Mouse (Mus musculus): ENCODE results near the gene Kmt2b. TPM values are rescaled to one million over a fixed set of nuclear protein-coding genes. Genes with fewer than 3 reads are reported as not detected.

The Kmt2b gene
- polyA plus RNA-seq, 1 experiment from 2014 or later = 8.1 TPM

- ATAC-seq (replicated peaks; ENCODE audit: insufficient number of reproducible peaks, low FRiP score, low TSS enrichment) = no peak
- 86% methylated on average over 13 of the region's 13 CpGs for WGBS (ENCODE audit: insufficient replicate concordance)
These were observed 30.5 kb downstream of the Kmt2b start for GRCm38 (mm10) chr7:30557901-30558514.

GRCm38 (mm10) chr7:30556894-30557536, 31.5 kb downstream of the Kmt2b start:
- ATAC-seq (replicated peaks; ENCODE audit: insufficient number of reproducible peaks, low FRiP score, low TSS enrichment) = no peak
- peaks cover 19% of the 10 kb centered on the region for H3K36me3 ChIP-seq (ENCODE audit: control insufficient read depth, insufficient read depth, low read length)
- no peak overlapping the region for H3K4me3 ChIP-seq (ENCODE audit: low read depth, low read length)
- H3K4me1 ChIP-seq (ENCODE audit: control insufficient read depth, insufficient read depth, low read length) = peaks cover 21% of the 10 kb centered on the region
- H3K27ac ChIP-seq (ENCODE audit: low read depth, low read length) = no peak overlapping the region
- WGBS (ENCODE audit: insufficient replicate concordance) = 91% methylated on average over 18 of the region's 18 CpGs
- H3K9me3 ChIP-seq (replicated peaks; ENCODE audit: control insufficient read depth, low read length) = no peaks in the 10 kb centered on the region
- no peak overlapping the region for H3K4me2 ChIP-seq
- no peak overlapping the region for H3K9ac ChIP-seq (ENCODE audit: low read depth, low read length)
- no peaks in the 10 kb centered on the region for H3K27me3 ChIP-seq (ENCODE audit: control insufficient read depth, insufficient read depth, low read length)

More at GRCm38 (mm10) chr7:30557901-30558514, 30.5 kb downstream of the Kmt2b start:
- no peaks in the 10 kb centered on the region for H3K27me3 ChIP-seq (ENCODE audit: control insufficient read depth, insufficient read depth, low read length)
- peaks cover 19% of the 10 kb centered on the region for H3K36me3 ChIP-seq (ENCODE audit: control insufficient read depth, insufficient read depth, low read length)
- H3K4me2 ChIP-seq = peak overlapping the region; percentile 97
- no peak overlapping the region for H3K27ac ChIP-seq (ENCODE audit: low read depth, low read length)
- no peaks in the 10 kb centered on the region for H3K9me3 ChIP-seq (replicated peaks; ENCODE audit: control insufficient read depth, low read length)
- H3K4me1 ChIP-seq (ENCODE audit: control insufficient read depth, insufficient read depth, low read length) = peaks cover 19% of the 10 kb centered on the region
- H3K4me3 ChIP-seq (ENCODE audit: low read depth, low read length) = peak overlapping the region; percentile 64; the same call in 1 of the 2 replicates
- H3K9ac ChIP-seq (ENCODE audit: low read depth, low read length) = 0 out of 2 replicates have a peak overlapping the region, but pooled peaks have one; percentile 78

- Histone ChIP-seq H3K9me3 (replicated peaks; ENCODE audit: control insufficient read depth, low read length) (no peaks in the 10 kb centered on the region), H3K4me1 (ENCODE audit: control insufficient read depth, insufficient read depth, low read length) (peaks cover 21% of the 10 kb centered on the region), H3K4me2 (peak overlapping the region; percentile 98), H3K27me3 (ENCODE audit: control insufficient read depth, insufficient read depth, low read length) (no peaks in the 10 kb centered on the region), H3K4me3 (ENCODE audit: low read depth, low read length) (peak overlapping the region; percentile 53; the same call in 1 of the 2 replicates), H3K9ac (ENCODE audit: low read depth, low read length) (no peak overlapping the region), H3K27ac (ENCODE audit: low read depth, low read length) (no peak overlapping the region), H3K36me3 (ENCODE audit: control insufficient read depth, insufficient read depth, low read length) (peaks cover 19% of the 10 kb centered on the region)
- 85% methylated on average over 22 of the region's 22 CpGs for WGBS (ENCODE audit: insufficient replicate concordance)
- no peak for ATAC-seq (replicated peaks; ENCODE audit: insufficient number of reproducible peaks, low FRiP score, low TSS enrichment)
These were observed 34.5 kb downstream of the Kmt2b start for GRCm38 (mm10) chr7:30553810-30554584.

- H3K4me2 ChIP-seq = peak overlapping the region; percentile 98
- 5% methylated on average over 23 of the region's 23 CpGs for WGBS (ENCODE audit: insufficient replicate concordance)
- peak overlapping the region; percentile 53 for H3K4me3 ChIP-seq (ENCODE audit: low read depth, low read length)
- H3K9me3 ChIP-seq (replicated peaks; ENCODE audit: control insufficient read depth, low read length) = no peaks in the 10 kb centered on the region
- H3K36me3 ChIP-seq (ENCODE audit: control insufficient read depth, insufficient read depth, low read length) = peaks cover 23% of the 10 kb centered on the region
- no peaks in the 10 kb centered on the region for H3K27me3 ChIP-seq (ENCODE audit: control insufficient read depth, insufficient read depth, low read length)
- peak overlapping the region; percentile 88 for H3K9ac ChIP-seq (ENCODE audit: low read depth, low read length)
- H3K27ac ChIP-seq (ENCODE audit: low read depth, low read length) = peak overlapping the region; percentile 91
- peaks cover 12% of the 10 kb centered on the region for H3K4me1 ChIP-seq (ENCODE audit: control insufficient read depth, insufficient read depth, low read length)
- ATAC-seq (replicated peaks; ENCODE audit: insufficient number of reproducible peaks, low FRiP score, low TSS enrichment) = no peak
These were observed 35.4 kb downstream of the Kmt2b start for GRCm38 (mm10) chr7:30553021-30553589.

- Histone ChIP-seq H3K4me2 (peak within 1 kb of the TSS; percentile 98), H3K9me3 (replicated peaks; ENCODE audit: control insufficient read depth, low read length) (no peaks in the 10 kb centered on the region), H3K4me1 (ENCODE audit: control insufficient read depth, insufficient read depth, low read length) (peaks cover 9% of the 10 kb centered on the region), H3K27me3 (ENCODE audit: control insufficient read depth, insufficient read depth, low read length) (no peaks in the 10 kb centered on the region), H3K36me3 (ENCODE audit: control insufficient read depth, insufficient read depth, low read length) (peaks cover 23% of the 10 kb centered on the region), H3K27ac (ENCODE audit: low read depth, low read length) (peak within 1 kb of the TSS; percentile 91), H3K4me3 (ENCODE audit: low read depth, low read length) (peak within 1 kb of the TSS; percentile 53), H3K9ac (ENCODE audit: low read depth, low read length) (peak within 1 kb of the TSS; percentile 88)
- peak; percentile 94 for ATAC-seq (replicated peaks; ENCODE audit: insufficient number of reproducible peaks, low FRiP score, low TSS enrichment)
- 1% methylated on average over 44 of the region's 44 CpGs for WGBS (ENCODE audit: insufficient replicate concordance)
These were observed 36.2 kb downstream of the Kmt2b start, which contains the start of the genes Hspb6 and Proser3 for GRCm38 (mm10) chr7:30552102-30553020. Hspb6 (plus strand) TSS chr7:30552178. Proser3 (minus strand) TSS chr7:30552299.

- Histone ChIP-seq H3K27me3 (ENCODE audit: control insufficient read depth, insufficient read depth, low read length) (no peaks in the 10 kb centered on the region), H3K4me3 (ENCODE audit: low read depth, low read length) (peak overlapping the region; percentile 53), H3K27ac (ENCODE audit: low read depth, low read length) (peak overlapping the region; percentile 91), H3K9ac (ENCODE audit: low read depth, low read length) (peak overlapping the region; percentile 88), H3K4me1 (ENCODE audit: control insufficient read depth, insufficient read depth, low read length) (peaks cover 9% of the 10 kb centered on the region), H3K9me3 (replicated peaks; ENCODE audit: control insufficient read depth, low read length) (no peaks in the 10 kb centered on the region), H3K4me2 (peak overlapping the region; percentile 98), H3K36me3 (ENCODE audit: control insufficient read depth, insufficient read depth, low read length) (peaks cover 18% of the 10 kb centered on the region)
- WGBS (ENCODE audit: insufficient replicate concordance) = 2% methylated on average over 10 of the region's 10 CpGs
- ATAC-seq (replicated peaks; ENCODE audit: insufficient number of reproducible peaks, low FRiP score, low TSS enrichment) = peak; percentile 62
These were observed 37.0 kb downstream of the Kmt2b start for GRCm38 (mm10) chr7:30551445-30552101.

- ATAC-seq (replicated peaks; ENCODE audit: insufficient number of reproducible peaks, low FRiP score, low TSS enrichment) = no peak
- Histone ChIP-seq H3K4me2 (no peak overlapping the region), H3K36me3 (ENCODE audit: control insufficient read depth, insufficient read depth, low read length) (peaks cover 20% of the 10 kb centered on the region), H3K9me3 (replicated peaks; ENCODE audit: control insufficient read depth, low read length) (no peaks in the 10 kb centered on the region), H3K27ac (ENCODE audit: low read depth, low read length) (no peak overlapping the region), H3K9ac (ENCODE audit: low read depth, low read length) (no peak overlapping the region), H3K27me3 (ENCODE audit: control insufficient read depth, insufficient read depth, low read length) (no peaks in the 10 kb centered on the region), H3K4me1 (ENCODE audit: control insufficient read depth, insufficient read depth, low read length) (peaks cover 9% of the 10 kb centered on the region), H3K4me3 (ENCODE audit: low read depth, low read length) (no peak overlapping the region)
- WGBS (ENCODE audit: insufficient replicate concordance) = 100% methylated on average over 1 of the region's 1 CpGs
These were observed 37.9 kb downstream of the Kmt2b start for GRCm38 (mm10) chr7:30550603-30551002.

All from heart, embryonic 11.5 days (tissue).